Mouse (Mus musculus): ENCODE results near the gene Mical3.

Mical3 gene

GRCm38 (mm10) chr6:120894524-120894923 lies 236.3 kb downstream of the Mical3 start:
- DNase-seq: no peak

- no peak for DNase-seq
Observed at GRCm38 (mm10) chr6:120894089-120894488, 236.7 kb downstream of the Mical3 start.

- DNase-seq: no peak
Observed at GRCm38 (mm10) chr6:120886696-120887095, 244.1 kb downstream of the Mical3 start.

GRCm38 (mm10) chr6:120884436-120884835 lies 246.4 kb downstream of the Mical3 start:
- DNase-seq: no peak

Measured in lung, adult 18-20 months (tissue).